In the genomic region with DNA sequence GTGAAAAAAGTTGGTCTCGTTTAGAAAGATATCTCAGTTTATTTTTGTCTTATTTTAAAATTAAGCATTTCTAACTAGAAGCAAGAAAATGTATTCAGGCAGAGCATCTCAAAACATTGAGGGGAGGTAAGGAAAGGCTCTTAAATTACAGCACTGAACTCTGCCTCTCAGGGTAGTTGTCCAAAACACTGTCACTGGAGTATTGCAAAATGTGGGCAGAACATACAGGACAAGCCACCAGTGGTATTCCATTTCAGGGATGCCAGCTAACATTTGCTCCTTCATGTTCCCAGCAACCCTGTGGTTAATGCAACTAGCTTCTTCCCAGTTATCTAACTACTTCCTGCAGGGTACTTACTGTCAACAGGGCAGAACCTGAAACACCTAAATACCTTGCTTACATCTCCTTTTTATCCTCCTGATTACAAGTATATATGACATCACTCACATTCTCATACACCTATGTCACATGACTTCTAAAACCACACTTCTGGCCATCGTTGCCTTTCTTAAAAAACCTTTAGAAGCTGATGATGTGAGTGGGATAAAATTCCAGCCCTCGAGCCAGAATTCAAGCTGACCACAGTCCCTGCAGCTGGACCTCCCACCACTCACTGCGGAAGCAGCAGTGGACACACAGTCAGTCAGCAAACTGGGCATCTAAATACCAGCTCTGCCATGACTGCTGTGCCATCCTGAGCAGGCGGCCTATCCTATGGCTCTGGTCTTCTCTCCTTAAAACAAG, we compare ENCODE assay signal across 12 mouse cellular contexts. TPM values are rescaled to one million over a fixed set of nuclear protein-coding genes. Genes with fewer than 3 reads are reported as not detected.
DNase-seq lines count a peak whose midpoint lies in the region; ATAC-seq lines count a peak whose summit lies in the region.
"Had no signal": no experiment of that assay in that cellular context is flagged by ENCODE, and none has a peak within 500 bp of the region (broad histone marks: within the 10 kb centered on the region; RNA-seq: fewer than 3 reads in every experiment).

No protein-coding gene starts in this region.

- H3K9ac ChIP-seq in heart, embryonic 15.5 days, result no peak overlapping the region
- peak overlapping the region; percentile 41 for H3K9ac ChIP-seq in lung, embryonic 16.5 days (ENCODE audit: low read length)
- H3K9ac ChIP-seq in intestine, embryonic 14.5 days (ENCODE audit: low read length), result no peak overlapping the region
- H3K9ac ChIP-seq in stomach, embryonic 14.5 days (replicated peaks; ENCODE audit: low read depth, low read length), result no peak overlapping the region
- H3K9ac ChIP-seq: forebrain, postnatal 0 days; liver, embryonic 14.5 days had no signal

- H3K27me3 ChIP-seq in heart, embryonic 15.5 days, result no peaks in the 10 kb centered on the region
- H3K27me3 ChIP-seq in lung, embryonic 16.5 days (ENCODE audit: control insufficient read depth, insufficient read depth, low read depth, low read length), result no peaks in the 10 kb centered on the region
- no peaks in the 10 kb centered on the region for H3K27me3 ChIP-seq in intestine, embryonic 14.5 days (replicated peaks; ENCODE audit: control insufficient read depth, insufficient read depth, low read length)
- H3K27me3 ChIP-seq in stomach, embryonic 14.5 days (ENCODE audit: control insufficient read depth, insufficient read depth, low read length), result no peaks in the 10 kb centered on the region

- WGBS in heart, embryonic 15.5 days, result 67% methylated on average over 5 of the region's 5 CpGs
- 55% methylated on average over 5 of the region's 5 CpGs for WGBS in lung, embryonic 16.5 days
- WGBS in intestine, embryonic 14.5 days, result 70% methylated on average over 5 of the region's 5 CpGs
- 70% methylated on average over 5 of the region's 5 CpGs for WGBS in stomach, embryonic 14.5 days

- H3K9me3 ChIP-seq in heart, embryonic 15.5 days (replicated peaks), result no peaks in the 10 kb centered on the region
- H3K9me3 ChIP-seq in lung, embryonic 16.5 days (ENCODE audit: control insufficient read depth, low read length), result no peaks in the 10 kb centered on the region
- H3K9me3 ChIP-seq in intestine, embryonic 14.5 days (ENCODE audit: control insufficient read depth, low read length), result no peaks in the 10 kb centered on the region
- H3K9me3 ChIP-seq in stomach, embryonic 14.5 days (ENCODE audit: control insufficient read depth, low read depth, low read length), result no peaks in the 10 kb centered on the region

- no peaks in the 10 kb centered on the region for H3K36me3 ChIP-seq in heart, embryonic 15.5 days
- H3K36me3 ChIP-seq in lung, embryonic 16.5 days (ENCODE audit: control insufficient read depth, insufficient read depth, low read length), result no peaks in the 10 kb centered on the region
- H3K36me3 ChIP-seq in intestine, embryonic 14.5 days (ENCODE audit: control insufficient read depth, insufficient read depth, low read length), result no peaks in the 10 kb centered on the region
- no peaks in the 10 kb centered on the region for H3K36me3 ChIP-seq in stomach, embryonic 14.5 days (ENCODE audit: control insufficient read depth, insufficient read depth, low read length)

- H3K4me1 ChIP-seq in heart, embryonic 15.5 days (replicated peaks), result peaks cover 30% of the 10 kb centered on the region
- H3K4me1 ChIP-seq in lung, embryonic 16.5 days (replicated peaks; ENCODE audit: control insufficient read depth, insufficient read depth, low read length), result peaks cover 34% of the 10 kb centered on the region
- H3K4me1 ChIP-seq in intestine, embryonic 14.5 days (replicated peaks; ENCODE audit: control insufficient read depth, insufficient read depth, low read length), result peaks cover 35% of the 10 kb centered on the region
- H3K4me1 ChIP-seq in stomach, embryonic 14.5 days (ENCODE audit: control insufficient read depth, insufficient read depth, low read length), result peaks cover 19% of the 10 kb centered on the region; the same call in 1 of the 2 replicates

- ATAC-seq in heart, embryonic 15.5 days (replicated peaks; ENCODE audit: insufficient number of reproducible peaks, insufficient read depth, low FRiP score, low read depth), result no peak
- ATAC-seq in lung, embryonic 16.5 days (ENCODE audit: low read depth), result no peak
- no peak for ATAC-seq in intestine, embryonic 14.5 days (replicated peaks; ENCODE audit: low FRiP score, low TSS enrichment, low read depth)
- no peak for ATAC-seq in stomach, embryonic 14.5 days (ENCODE audit: insufficient number of reproducible peaks, insufficient read depth, low FRiP score, low read depth)
- ATAC-seq: forebrain, postnatal 0 days had no signal

- no peak overlapping the region for H3K27ac ChIP-seq in heart, embryonic 15.5 days
- H3K27ac ChIP-seq in lung, embryonic 16.5 days (ENCODE audit: low read length), result no peak overlapping the region
- no peak overlapping the region for H3K27ac ChIP-seq in intestine, embryonic 14.5 days (ENCODE audit: low read depth)
- no peak overlapping the region for H3K27ac ChIP-seq in stomach, embryonic 14.5 days (ENCODE audit: low read length)
- H3K27ac ChIP-seq: liver, embryonic 14.5 days had no signal

- H3K4me3 ChIP-seq in heart, embryonic 15.5 days, result peak overlapping the region; percentile 10; the same call in 1 of the 2 replicates
- H3K4me3 ChIP-seq in lung, embryonic 16.5 days (ENCODE audit: low read length), result peak overlapping the region; percentile 44
- peak overlapping the region; percentile 79; the same call in 1 of the 2 replicates for H3K4me3 ChIP-seq in intestine, embryonic 14.5 days (ENCODE audit: low read depth, low read length)
- peak overlapping the region; percentile 67 for H3K4me3 ChIP-seq in stomach, embryonic 14.5 days (ENCODE audit: low read depth, low read length)

- peak overlapping the region; percentile 42 for H3K4me2 ChIP-seq in heart, embryonic 15.5 days
- peak overlapping the region; percentile 73 for H3K4me2 ChIP-seq in lung, embryonic 16.5 days (ENCODE audit: low read depth, low read length)
- peak overlapping the region; percentile 55 for H3K4me2 ChIP-seq in intestine, embryonic 14.5 days (ENCODE audit: low read length)
- H3K4me2 ChIP-seq in stomach, embryonic 14.5 days (replicated peaks; ENCODE audit: low read depth, low read length), result peak overlapping the region; percentile 55

- DNase-seq in heart, adult 8-10 months (ENCODE audit: low spot score), result no peak
- no peak for DNase-seq in lung, postnatal 25 days (ENCODE audit: low spot score)
- DNase-seq in intestine, embryonic 14.5 days (ENCODE audit: low spot score), result no peak
- no peak for DNase-seq in right cerebral cortex, adult 2 months (ENCODE audit: low spot score in 2 of 2)
- no peak for DNase-seq in gastrocnemius, adult 18-20 months (ENCODE audit: low spot score)
- DNase-seq: cerebellum, adult 9-11 months; forebrain, postnatal 0 days; kidney, adult 8-10 months had no signal

RNA-seq across cellular contexts. Expression of a gene that starts 33.8 kb away (rescaled TPM):
- polyA plus RNA-seq in heart, embryonic 15.5 days (2015; fragmentation: Nextera tagmentation; extraction: Ambion mirVana), result 30.4 and 35.5 TPM in 2 replicates
- total RNA-seq in heart, adult 8-10 months (2022), result 10 to 100 TPM; 21.3 to 28.7 (median 22.7) TPM
- 72.2 and 77.5 TPM in 2 replicates for polyA plus RNA-seq in lung, embryonic 16.5 days (2015; fragmentation: Nextera tagmentation; extraction: Ambion mirVana)
- 68.7 and 70.7 TPM in 2 replicates for polyA plus RNA-seq in intestine, embryonic 14.5 days (2014; fragmentation: Nextera tagmentation; extraction: Ambion mirVana)
- polyA plus RNA-seq in stomach, embryonic 14.5 days (2014; fragmentation: Nextera tagmentation; extraction: Ambion mirVana), result 53.3 and 62.3 TPM in 2 replicates
- 1 to 10 TPM; 6.0 to 8.2 TPM for total RNA-seq in gastrocnemius, adult 18-20 months (2021)

RNA-seq across cellular contexts. Expression of a gene that starts 33.9 kb away (rescaled TPM):
- 31.6 and 33.2 TPM in 2 replicates for polyA plus RNA-seq in heart, embryonic 15.5 days (2015; fragmentation: Nextera tagmentation; extraction: Ambion mirVana)
- 10 to 100 TPM; 13.7 to 17.8 (median 16.3) TPM for total RNA-seq in heart, adult 8-10 months (2022)
- polyA plus RNA-seq in lung, embryonic 16.5 days (2015; fragmentation: Nextera tagmentation; extraction: Ambion mirVana), result 44.0 and 45.7 TPM in 2 replicates
- 29.0 and 30.9 TPM in 2 replicates for polyA plus RNA-seq in intestine, embryonic 14.5 days (2014; fragmentation: Nextera tagmentation; extraction: Ambion mirVana)
- polyA plus RNA-seq in stomach, embryonic 14.5 days (2014; fragmentation: Nextera tagmentation; extraction: Ambion mirVana), result 36.3 and 36.9 TPM in 2 replicates
- total RNA-seq in gastrocnemius, adult 18-20 months (2021), result 10 to 100 TPM; 16.4 to 19.3 TPM

RNA-seq across cellular contexts. Expression of a gene that starts 54.1 kb away (rescaled TPM):
- polyA plus RNA-seq in heart, embryonic 15.5 days (2015; fragmentation: Nextera tagmentation; extraction: Ambion mirVana), result 0.24 TPM in 2 replicates
- total RNA-seq in heart, adult 8-10 months (2022), result not detected
- polyA plus RNA-seq in lung, embryonic 16.5 days (2015; fragmentation: Nextera tagmentation; extraction: Ambion mirVana), result 8.9 and 10.1 TPM in 2 replicates
- polyA plus RNA-seq in intestine, embryonic 14.5 days (2014; fragmentation: Nextera tagmentation; extraction: Ambion mirVana), result not detected in 2 replicates
- 0.14 TPM in 1 of 2 replicates, not detected in the other for polyA plus RNA-seq in stomach, embryonic 14.5 days (2014; fragmentation: Nextera tagmentation; extraction: Ambion mirVana)
- total RNA-seq in gastrocnemius, adult 18-20 months (2021), result not detected

Comparison
In these comparisons a context has a peak if more than half of its experiments do, and no peak if none do; other contexts are left out.
1. H3K4me3 ChIP-seq: peak in every context shown above with its lines; median percentile 79 in intestine, embryonic 14.5 days; 67 in stomach, embryonic 14.5 days; 44 in lung, embryonic 16.5 days; 10 in heart, embryonic 15.5 days.